Mouse (Mus musculus) right cerebral cortex, postnatal 14 days (tissue): ENCODE results near the gene Anln.
A peak's percentile ranks its signal among the peaks of the same experiment; 100 is the strongest.

Experiments
- DNase-seq: peaks from one replicate; pipeline ENCODE4 v3.0.0; 2022

The Anln gene

GRCm38 (mm10) chr9:22399021-22399420, 10.0 kb upstream of the Anln start:
- no peak for DNase-seq

- DNase-seq = no peak
These were observed 5.7 kb upstream of the Anln start for GRCm38 (mm10) chr9:22394725-22395124.

- no peak for DNase-seq
These were observed 1.4 kb upstream of the Anln start for GRCm38 (mm10) chr9:22390390-22390789.

- no peak for DNase-seq
These were observed 803 bp upstream of the Anln start for GRCm38 (mm10) chr9:22389736-22390245.

GRCm38 (mm10) chr9:22388401-22388980, 497 bp downstream of the Anln start:
- no peak for DNase-seq

GRCm38 (mm10) chr9:22387901-22388300, 1.1 kb downstream of the Anln start:
- no peak for DNase-seq

- DNase-seq = no peak
These were observed 3.1 kb downstream of the Anln start for GRCm38 (mm10) chr9:22385890-22386289.

- no peak for DNase-seq
These were observed 12.9 kb downstream of the Anln start for GRCm38 (mm10) chr9:22376086-22376485.

- DNase-seq = peak; percentile 16
These were observed 16.2 kb downstream of the Anln start for GRCm38 (mm10) chr9:22372760-22373159.

GRCm38 (mm10) chr9:22368030-22368429, 21.0 kb downstream of the Anln start:
- no peak for DNase-seq

GRCm38 (mm10) chr9:22366621-22367020, 22.4 kb downstream of the Anln start:
- DNase-seq = no peak

- no peak for DNase-seq
These were observed 22.8 kb downstream of the Anln start for GRCm38 (mm10) chr9:22366221-22366620.

GRCm38 (mm10) chr9:22360916-22361315, 28.1 kb downstream of the Anln start:
- DNase-seq = no peak

- no peak for DNase-seq
These were observed 33.1 kb downstream of the Anln start for GRCm38 (mm10) chr9:22355919-22356318.

- no peak for DNase-seq
These were observed 35.1 kb downstream of the Anln start for GRCm38 (mm10) chr9:22353901-22354300.

- no peak for DNase-seq
These were observed 35.5 kb downstream of the Anln start for GRCm38 (mm10) chr9:22353465-22353864.

- no peak for DNase-seq
These were observed 48.7 kb downstream of the Anln start for GRCm38 (mm10) chr9:22340331-22340730.

GRCm38 (mm10) chr9:22337217-22337616, 51.8 kb downstream of the Anln start:
- DNase-seq = no peak

GRCm38 (mm10) chr9:22327475-22328387, 61.3 kb downstream of the Anln start:
- peak; percentile 73 for DNase-seq

- no peak for DNase-seq
These were observed 61.9 kb downstream of the Anln start for GRCm38 (mm10) chr9:22327099-22327474.

- DNase-seq = no peak
These were observed 64.4 kb downstream of the Anln start for GRCm38 (mm10) chr9:22324579-22324978.

- no peak for DNase-seq
These were observed 66.4 kb downstream of the Anln start for GRCm38 (mm10) chr9:22322381-22323211.

GRCm38 (mm10) chr9:22319109-22319508, 69.9 kb downstream of the Anln start:
- DNase-seq = no peak
